Mouse (Mus musculus) ES-E14 (cell line): ENCODE measurements around the gene Fam178b. TPM values are rescaled to one million over a fixed set of nuclear protein-coding genes. Genes with fewer than 3 reads are reported as not detected.

Experiments
- DNase-seq: peaks from one replicate; pipeline ENCODE4 v3.0.0-alpha.2; 2013; ENCODE audit warnings: low read depth, low spot score
- H3K27ac ChIP-seq: 2 replicates; pipeline ENCODE4 v1.5.1; 2012; ENCODE audit warnings: low read depth, mild to moderate bottlenecking, low read length, moderate library complexity, mixed read lengths; ENCODE audit not compliant: poor library complexity, insufficient read depth, severe bottlenecking
- H3K36me3 ChIP-seq: 2 replicates; pipeline ENCODE4 v1.6.1; 2012; ENCODE audit warnings: mild to moderate bottlenecking, low read length, moderate library complexity, mixed read lengths; ENCODE audit not compliant: control insufficient read depth, poor library complexity, insufficient read depth, severe bottlenecking
- H3K4me1 ChIP-seq, 2 experiments: fragments of 150-350 bp in 1 of 2; sonication (generic) in 1 of 2; 2 replicates each; pipeline ENCODE4 v1.6.1; 2012; ENCODE audit warnings: low read length in 2 of 2, mild to moderate bottlenecking in 1 of 2, mixed read lengths in 1 of 2; ENCODE audit not compliant: control insufficient read depth in 2 of 2, insufficient read depth in 2 of 2, poor library complexity in 1 of 2
- H3K4me3 ChIP-seq, 2 experiments: fragments of 150-350 bp in 1 of 2; sonication (generic) in 1 of 2; 2 replicates each; pipeline ENCODE4 v1.5.1; 2012; ENCODE audit warnings: low read length in 2 of 2, low read depth in 1 of 2, mild to moderate bottlenecking in 1 of 2, mixed read lengths in 1 of 2; ENCODE audit not compliant: insufficient read depth in 1 of 2, poor library complexity in 1 of 2, severe bottlenecking in 1 of 2
- H3K9ac ChIP-seq: 2 replicates; pipeline ENCODE4 v1.6.1; 2012; ENCODE audit warnings: low read depth, mild to moderate bottlenecking, low read length, mixed read lengths; ENCODE audit not compliant: poor library complexity, insufficient read depth, severe bottlenecking
- H3K9me3 ChIP-seq: fragments of 150-350 bp; sonication (generic); 2 replicates; pipeline ENCODE4 v1.6.1; 2012; ENCODE audit warnings: low read depth, mild to moderate bottlenecking, low read length; ENCODE audit not compliant: control insufficient read depth, insufficient read depth
- CHD2 ChIP-seq: IDR thresholded peaks from 2 replicates; pipeline ENCODE4 v1.6.1; 2014; ENCODE audit warnings: mild to moderate bottlenecking, low read depth, low read length, inconsistent platforms
- HCFC1 ChIP-seq: IDR thresholded peaks from 2 replicates; pipeline ENCODE4 v1.6.1; 2012; ENCODE audit warnings: low read length, inconsistent platforms, borderline replicate concordance; ENCODE audit not compliant: insufficient read depth
- MAFK ChIP-seq: IDR thresholded peaks from 2 replicates; pipeline ENCODE4 v1.6.1; 2014; ENCODE audit warnings: mild to moderate bottlenecking, low read depth, low read length, inconsistent platforms; ENCODE audit not compliant: insufficient read depth
- ZC3H11A ChIP-seq: IDR thresholded peaks from 2 replicates; pipeline ENCODE4 v1.6.1; 2012; ENCODE audit warnings: low read depth, mild to moderate bottlenecking, inconsistent platforms, low read length, borderline replicate concordance
- ZNF384 ChIP-seq: IDR thresholded peaks from 2 replicates; pipeline ENCODE4 v1.6.1; 2012; ENCODE audit warnings: low read depth, low read length, inconsistent platforms
- in situ Hi-C, 2 experiments: fragments of 600-800 bp; cut with MboI; formaldehyde crosslinking; loops; one replicate each; pipeline ENCODE4 v1.15.1; 2025; ENCODE audit warnings: low sequenced_read_pairs in 2 of 2, inconsistent platforms in 1 of 2; ENCODE audit not compliant: unreplicated experiment in 2 of 2
- total RNA-seq: library from RNA; depleted of rRNA; stranded (reverse); fragments of 300-350 nt; gene quantifications from 2 replicates; pipeline ENCODE4 v1.2.3, GENCODE M21; 2012

The Fam178b gene
- total RNA-seq, 1 experiment: 8.0 TPM

DNA sequence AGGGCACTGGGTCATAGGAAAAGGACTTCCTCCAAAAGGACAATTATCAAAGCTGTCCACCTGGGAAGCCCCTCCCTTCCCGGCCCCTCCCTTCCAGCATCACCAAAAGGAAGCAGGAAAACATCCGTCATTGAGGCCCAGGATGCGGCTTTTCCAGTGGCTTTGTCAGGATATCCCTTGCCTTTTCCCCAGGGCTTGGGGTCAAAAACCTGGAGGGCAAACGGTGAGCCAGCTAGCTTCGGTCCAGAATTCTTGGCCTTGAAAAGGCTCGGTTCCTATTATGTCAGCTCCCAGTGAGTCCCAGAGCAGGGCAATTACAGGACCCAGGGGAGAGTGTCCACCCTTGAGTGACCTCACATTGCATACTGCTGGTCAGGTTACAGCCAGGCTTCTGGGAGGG lies 122.1 kb downstream of the Fam178b start:
- peaks cover 0 to 9% of the 10 kb centered on the region in 2 experiments; a peak in 2 of 4 replicates for H3K4me1 ChIP-seq
- no peak overlapping the region for H3K27ac ChIP-seq
- H3K36me3 ChIP-seq: no peaks in the 10 kb centered on the region
- no peak for TF ChIP-seq MAFK
- no peak for TF ChIP-seq HCFC1
- no peak for TF ChIP-seq CHD2
- TF ChIP-seq ZC3H11A: no peak
- TF ChIP-seq ZNF384: no peak
- DNase-seq: no peak
- no peak overlapping the region for H3K4me3 ChIP-seq
- H3K9ac ChIP-seq: no peak overlapping the region
- H3K9me3 ChIP-seq: no peaks in the 10 kb centered on the region
- in situ Hi-C loops: no loop called here

DNA sequence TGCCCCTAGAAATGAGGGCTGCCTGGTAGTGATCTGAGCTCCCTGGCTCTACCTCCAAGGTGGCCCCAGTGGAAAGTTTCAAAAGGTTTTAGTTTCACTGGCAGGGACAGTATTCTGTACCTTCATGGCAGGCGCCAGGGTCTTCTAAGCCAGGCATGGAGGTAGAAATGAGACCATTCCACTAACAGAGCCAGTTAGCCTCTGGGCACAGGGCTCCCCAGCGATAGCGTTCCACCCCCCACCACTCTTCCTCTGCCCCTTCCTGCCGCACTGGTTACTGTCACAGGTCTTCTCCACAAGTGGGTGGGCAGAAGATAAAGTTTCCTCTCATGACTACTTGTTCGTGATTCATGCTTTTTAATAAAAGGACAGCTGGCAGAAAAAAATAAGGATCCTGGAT lies 123.1 kb downstream of the Fam178b start:
- Histone ChIP-seq H3K4me1 (peaks cover 2 to 16% of the 10 kb centered on the region in 2 experiments; a peak in 2 of 4 replicates), H3K9ac (no peak overlapping the region), H3K4me3 (no peak overlapping the region), H3K36me3 (no peaks in the 10 kb centered on the region), H3K9me3 (no peaks in the 10 kb centered on the region), H3K27ac (no peak overlapping the region)
- in situ Hi-C loops: no loop called here
- TF ChIP-seq ZNF384 (no peak), ZC3H11A (no peak), HCFC1 (no peak), MAFK (no peak), CHD2 (no peak)
- no peak for DNase-seq

DNA sequence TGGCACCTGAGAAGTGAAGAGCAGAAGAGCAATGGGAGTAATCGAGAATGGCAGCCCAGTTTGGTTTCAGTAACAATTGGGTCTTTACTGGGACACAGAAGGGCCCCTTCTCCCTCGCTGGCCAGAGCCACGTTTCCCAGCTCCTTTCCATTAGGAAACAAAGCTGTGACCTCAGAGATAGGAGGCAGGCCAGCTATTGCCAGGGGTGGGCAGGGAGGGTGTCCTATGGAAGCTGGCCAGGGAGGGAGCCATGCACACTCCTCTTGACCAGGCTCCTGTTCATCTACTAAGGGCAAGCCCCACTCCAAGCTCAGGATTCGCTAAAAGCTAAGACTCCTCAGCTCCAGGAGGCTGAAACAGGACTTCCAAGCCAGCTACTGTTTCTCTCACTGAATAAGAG lies 123.7 kb downstream of the Fam178b start:
- H3K4me1 ChIP-seq: peaks cover 3 to 16% of the 10 kb centered on the region in 2 experiments; a peak in 2 of 4 replicates
- in situ Hi-C loops: no loop called here
- TF ChIP-seq CHD2: no peak
- TF ChIP-seq ZC3H11A: no peak
- TF ChIP-seq ZNF384: no peak
- TF ChIP-seq HCFC1: no peak
- TF ChIP-seq MAFK: no peak
- no peak for DNase-seq
- H3K9me3 ChIP-seq: no peaks in the 10 kb centered on the region
- H3K27ac ChIP-seq: no peak overlapping the region
- H3K9ac ChIP-seq: no peak overlapping the region
- H3K36me3 ChIP-seq: no peaks in the 10 kb centered on the region
- peak overlapping the region in 1 of 2 experiments; percentile 97; a peak in 1 of 4 replicates for H3K4me3 ChIP-seq

DNA sequence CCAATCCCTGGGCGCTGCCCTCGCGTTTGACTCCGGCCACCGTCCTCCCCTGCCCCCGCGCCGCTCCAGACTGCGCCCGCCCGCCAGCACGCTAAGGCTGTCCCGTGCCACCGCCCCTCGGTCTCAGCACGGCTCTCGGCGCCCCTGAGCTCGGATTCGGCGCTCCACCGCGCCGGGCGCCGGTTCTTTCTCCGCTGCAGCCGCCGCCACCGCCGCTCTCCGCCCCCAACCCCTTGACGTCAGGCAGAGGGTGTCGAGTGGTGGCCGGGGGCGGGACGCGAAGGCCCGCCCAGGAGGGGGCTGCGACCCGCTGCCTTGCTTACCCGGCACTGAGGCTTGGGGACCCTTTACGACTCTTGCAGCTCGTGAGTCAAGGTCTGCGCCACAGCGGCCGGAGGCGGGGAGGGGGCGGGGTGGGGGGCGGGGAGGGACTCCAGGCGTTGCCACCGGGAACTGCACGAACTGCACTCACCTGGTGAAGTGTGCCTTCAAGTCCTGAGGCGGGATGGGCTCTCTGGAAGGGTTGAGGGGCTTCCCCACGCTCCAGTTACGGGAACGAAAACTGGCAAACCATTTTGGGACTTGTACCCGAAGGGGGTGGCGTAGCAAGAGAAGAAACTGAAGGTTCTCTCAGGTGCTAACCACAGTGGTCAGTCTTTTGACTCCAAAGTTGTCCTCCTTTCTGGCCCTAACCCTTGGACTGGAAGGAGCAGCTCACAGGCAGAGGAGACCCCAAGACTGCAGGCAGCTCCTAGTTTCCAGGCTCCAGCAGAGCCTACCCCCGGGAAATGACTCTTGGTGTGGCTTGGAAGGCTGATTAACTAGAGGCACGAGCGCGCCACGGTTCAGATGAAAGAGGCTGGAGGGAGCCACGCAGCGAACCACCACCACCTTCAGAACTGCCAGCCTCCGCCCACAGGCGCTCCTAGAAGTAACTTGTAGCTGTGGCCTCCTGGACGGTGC lies 124.7 kb downstream of the Fam178b start, which contains the start of gene Sema4c:
Sema4c (minus strand) TSS at position 319 of the 963 bp plus-strand sequence.
- Histone ChIP-seq H3K36me3 (no peaks in the 10 kb centered on the region; the same call in 1 of the 2 replicates), H3K27ac (no peak within 1 kb of the TSS), H3K4me1 (peaks cover 3 to 16% of the 10 kb centered on the region in 2 experiments; a peak in 2 of 4 replicates), H3K9ac (peak within 1 kb of the TSS; percentile 49), H3K9me3 (no peaks in the 10 kb centered on the region), H3K4me3 (peak within 1 kb of the TSS; percentile 89 to 97)
- peak; percentile 60 for DNase-seq
- in situ Hi-C loops: no loop called here
- TF ChIP-seq HCFC1 (no peak), MAFK (no peak), ZNF384 (no peak), CHD2 (no peak), ZC3H11A (no peak)
